Mouse (Mus musculus) erythroblast, embryonic 14.5 days (primary cell): ENCODE measurements around the gene Tshz2. TPM values are rescaled to one million over a fixed set of nuclear protein-coding genes. Genes with fewer than 3 reads are reported as not detected.

Experiments used
- H3K27me3 ChIP-seq: 2 replicates; pipeline ENCODE4 v1.6.1; 2012; ENCODE audit warnings: inconsistent platforms; ENCODE audit not compliant: control insufficient read depth
- H3K36me3 ChIP-seq: 2 replicates; pipeline ENCODE4 v1.6.1; 2012; ENCODE audit warnings: mild to moderate bottlenecking, inconsistent platforms; ENCODE audit not compliant: control insufficient read depth
- H3K4me1 ChIP-seq: 2 replicates; pipeline ENCODE4 v1.6.1; 2012; ENCODE audit warnings: inconsistent platforms; ENCODE audit not compliant: control insufficient read depth
- H3K4me3 ChIP-seq: replicated peaks from 2 replicates; pipeline ENCODE3; 2012; ENCODE audit warnings: moderate library complexity, mild to moderate bottlenecking, inconsistent platforms
- H3K9me3 ChIP-seq: 2 replicates; pipeline ENCODE4 v1.6.1; 2012; ENCODE audit warnings: low read length, inconsistent platforms, mixed read lengths; ENCODE audit not compliant: control insufficient read depth
- GATA1 ChIP-seq: IDR thresholded peaks from 2 replicates; pipeline ENCODE4 v1.6.1; 2012; ENCODE audit warnings: low read length, inconsistent platforms, mixed read lengths
- TAL1 ChIP-seq: IDR thresholded peaks from 3 replicates; pipeline ENCODE4 v1.6.1; 2012; ENCODE audit warnings: low read length, inconsistent platforms, mixed read lengths
- polyA plus RNA-seq: library from polyadenylated mRNA; stranded (reverse); fragments of >175 nt; gene quantifications from 2 replicates; pipeline ENCODE4 v1.2.3, GENCODE M21; 2012

The Tshz2 gene
- polyA plus RNA-seq, 1 experiment, result not detected

- TF ChIP-seq TAL1 (no peak), GATA1 (no peak)
- H3K27me3 ChIP-seq, result no peaks in the 10 kb centered on the region
- no peak overlapping the region for H3K4me3 ChIP-seq
- peaks cover 17% of the 10 kb centered on the region; the same call in 1 of the 2 replicates for H3K9me3 ChIP-seq
- H3K36me3 ChIP-seq, result no peaks in the 10 kb centered on the region
- H3K4me1 ChIP-seq, result no peaks in the 10 kb centered on the region
Observed at GRCm38 (mm10) chr2:169826833-169827232, 194.0 kb downstream of the Tshz2 start.

GRCm38 (mm10) chr2:169832184-169832583, 199.4 kb downstream of the Tshz2 start:
- no peak overlapping the region for H3K4me3 ChIP-seq
- H3K36me3 ChIP-seq, result no peaks in the 10 kb centered on the region
- no peaks in the 10 kb centered on the region for H3K27me3 ChIP-seq
- peaks cover 4% of the 10 kb centered on the region; the same call in 1 of the 2 replicates for H3K9me3 ChIP-seq
- no peak for TF ChIP-seq TAL1
- no peak for TF ChIP-seq GATA1
- H3K4me1 ChIP-seq, result no peaks in the 10 kb centered on the region

- Histone ChIP-seq H3K9me3 (peaks cover 4% of the 10 kb centered on the region; the same call in 1 of the 2 replicates), H3K27me3 (no peaks in the 10 kb centered on the region), H3K36me3 (no peaks in the 10 kb centered on the region), H3K4me3 (no peak overlapping the region), H3K4me1 (no peaks in the 10 kb centered on the region)
- TF ChIP-seq TAL1 (no peak), GATA1 (no peak)
Observed at GRCm38 (mm10) chr2:169833638-169834037, 200.8 kb downstream of the Tshz2 start.

GRCm38 (mm10) chr2:169834602-169835001, 201.8 kb downstream of the Tshz2 start:
- TF ChIP-seq TAL1 (no peak), GATA1 (no peak)
- no peaks in the 10 kb centered on the region for H3K4me1 ChIP-seq
- no peak overlapping the region for H3K4me3 ChIP-seq
- no peaks in the 10 kb centered on the region for H3K27me3 ChIP-seq
- H3K36me3 ChIP-seq, result no peaks in the 10 kb centered on the region
- H3K9me3 ChIP-seq, result peaks cover 7% of the 10 kb centered on the region

- TF ChIP-seq GATA1 (no peak), TAL1 (no peak)
- H3K4me3 ChIP-seq, result no peak overlapping the region
- H3K36me3 ChIP-seq, result no peaks in the 10 kb centered on the region
- H3K4me1 ChIP-seq, result no peaks in the 10 kb centered on the region
- H3K27me3 ChIP-seq, result no peaks in the 10 kb centered on the region
- peaks cover 4% of the 10 kb centered on the region for H3K9me3 ChIP-seq
Observed at GRCm38 (mm10) chr2:169837031-169837605, 204.3 kb downstream of the Tshz2 start.

- no peak overlapping the region for H3K4me3 ChIP-seq
- H3K27me3 ChIP-seq, result no peaks in the 10 kb centered on the region
- no peaks in the 10 kb centered on the region for H3K4me1 ChIP-seq
- H3K36me3 ChIP-seq, result no peaks in the 10 kb centered on the region
- peaks cover 4% of the 10 kb centered on the region for H3K9me3 ChIP-seq
- TF ChIP-seq GATA1, result no peak
Observed at GRCm38 (mm10) chr2:169838521-169838920, 205.7 kb downstream of the Tshz2 start.

- Histone ChIP-seq H3K4me3 (no peak overlapping the region), H3K9me3 (peaks cover 4% of the 10 kb centered on the region), H3K27me3 (no peaks in the 10 kb centered on the region), H3K36me3 (no peaks in the 10 kb centered on the region), H3K4me1 (no peaks in the 10 kb centered on the region)
- TF ChIP-seq GATA1 (no peak), TAL1 (no peak)
Observed at GRCm38 (mm10) chr2:169841442-169841841, 208.6 kb downstream of the Tshz2 start.

GRCm38 (mm10) chr2:169842494-169842893, 209.7 kb downstream of the Tshz2 start:
- no peaks in the 10 kb centered on the region for H3K4me1 ChIP-seq
- no peaks in the 10 kb centered on the region for H3K27me3 ChIP-seq
- no peak for TF ChIP-seq GATA1
- H3K36me3 ChIP-seq, result no peaks in the 10 kb centered on the region
- no peak overlapping the region for H3K4me3 ChIP-seq
- H3K9me3 ChIP-seq, result peaks cover 4% of the 10 kb centered on the region

- H3K4me1 ChIP-seq, result no peaks in the 10 kb centered on the region
- no peaks in the 10 kb centered on the region for H3K36me3 ChIP-seq
- H3K4me3 ChIP-seq, result no peak overlapping the region
- TF ChIP-seq TAL1, result no peak
- TF ChIP-seq GATA1, result no peak
- H3K9me3 ChIP-seq, result peaks cover 4% of the 10 kb centered on the region
- no peaks in the 10 kb centered on the region for H3K27me3 ChIP-seq
Observed at GRCm38 (mm10) chr2:169843553-169843952, 210.7 kb downstream of the Tshz2 start.

GRCm38 (mm10) chr2:169849077-169849476, 216.3 kb downstream of the Tshz2 start:
- Histone ChIP-seq H3K4me3 (no peak overlapping the region), H3K4me1 (no peaks in the 10 kb centered on the region), H3K9me3 (peaks cover 3% of the 10 kb centered on the region; the same call in 1 of the 2 replicates), H3K27me3 (no peaks in the 10 kb centered on the region), H3K36me3 (no peaks in the 10 kb centered on the region)
- TF ChIP-seq TAL1 (no peak), GATA1 (no peak)
